1 mouse cellular context compared by ENCODE assay signal in genomic region chr10:80144864-80145838, GRCm38 (mm10).
A peak's percentile ranks its signal among the peaks of the same experiment; 100 is the strongest.
TF ChIP-seq lines count a peak whose summit lies in the region.

No protein-coding gene starts in this region.

TF ChIP-seq in MEL, 35 proteins besides CTCF, POLR2A, EP300 and RAD21:
- TF ChIP-seq ZC3H11A (IDR thresholded peaks at IDR 0.05; ENCODE audit: low read depth, low read length) (peak; percentile 42), ELF1 (IDR thresholded peaks at IDR 0.05; ENCODE audit: low read depth, low read length) (0 out of 2 replicates have a peak, but pooled peaks have one; percentile 26), UBTF (IDR thresholded peaks at IDR 0.05; ENCODE audit: borderline replicate concordance, insufficient read depth, low read depth, low read length) (no peak), KAT2A (conservative IDR thresholded peaks at IDR 0.05; ENCODE audit: low read depth, low read length) (no peak), SMC3 (IDR thresholded peaks at IDR 0.05; ENCODE audit: low read depth, low read length) (peak; percentile 71)
TF ChIP-seq in MEL: peak in this region for 3.
